Mouse (Mus musculus) spleen, postnatal 10 days (tissue): ENCODE results near the gene Card19.

ENCODE experiments used
- DNase-seq, 2 experiments: peaks; one replicate each; pipeline ENCODE4 v3.0.0; 2021 to 2022; ENCODE audit warnings: low spot score in 2 of 2

The Card19 gene

DNA sequence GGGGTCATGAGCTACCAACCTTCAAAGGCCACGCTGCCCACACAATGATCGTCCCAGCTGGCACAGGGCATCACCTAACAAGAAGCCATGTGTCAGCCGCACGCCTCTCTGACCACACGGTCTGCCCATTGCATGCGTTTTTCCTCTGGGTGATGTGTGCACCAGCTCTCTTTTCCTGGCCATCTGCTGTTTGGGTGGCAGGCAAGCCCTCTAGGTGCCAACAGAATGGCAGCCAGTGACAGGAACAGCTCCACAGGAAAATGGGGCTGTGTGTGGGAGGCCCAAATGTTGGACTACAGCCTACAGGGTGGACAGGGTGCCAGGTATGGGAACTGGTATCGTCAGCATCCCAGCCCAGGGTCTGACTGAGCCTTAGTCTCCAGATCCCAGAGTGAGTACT lies 43.5 kb downstream of the Card19 start:
- DNase-seq: no peak

DNA sequence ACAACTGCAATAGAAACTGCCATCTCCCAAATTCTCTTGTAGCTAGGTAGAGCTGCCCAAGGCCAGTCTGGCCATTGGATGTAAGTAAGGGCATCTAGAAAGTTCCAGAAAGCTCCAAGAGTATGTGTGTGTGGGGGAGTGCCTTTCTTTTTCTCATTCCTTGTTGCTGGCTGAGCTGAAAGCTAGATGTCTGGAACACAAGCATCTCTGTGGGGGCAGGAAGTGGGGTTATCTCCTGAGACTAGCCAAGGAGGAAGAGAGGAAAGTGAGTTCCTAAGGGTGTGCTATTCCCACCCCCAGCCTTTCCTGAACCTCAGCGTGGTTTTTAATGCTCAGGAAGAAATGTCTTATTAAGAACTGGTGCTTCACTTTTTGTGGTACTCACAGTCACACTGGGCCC lies 44.1 kb downstream of the Card19 start:
- no peak for DNase-seq

DNA sequence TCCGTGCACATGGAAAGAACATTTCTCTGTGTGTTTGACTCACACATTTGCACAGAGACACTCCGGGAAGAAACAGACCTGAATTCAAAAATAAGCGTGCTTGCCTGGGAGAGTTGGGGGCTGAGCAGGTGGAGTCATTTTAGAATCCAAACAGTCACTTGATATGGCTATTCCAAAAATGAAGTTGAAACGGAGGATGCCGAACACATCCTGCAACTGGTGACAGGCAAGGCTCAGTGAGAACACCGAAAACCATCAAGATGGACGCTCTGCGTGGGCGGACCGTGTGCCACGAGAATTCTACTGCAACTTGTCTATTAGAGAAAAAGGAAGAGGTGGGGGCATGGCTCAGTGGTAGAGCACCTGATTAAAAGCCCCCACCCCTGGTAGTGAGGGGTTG lies 45.2 kb downstream of the Card19 start:
- no peak for DNase-seq

DNA sequence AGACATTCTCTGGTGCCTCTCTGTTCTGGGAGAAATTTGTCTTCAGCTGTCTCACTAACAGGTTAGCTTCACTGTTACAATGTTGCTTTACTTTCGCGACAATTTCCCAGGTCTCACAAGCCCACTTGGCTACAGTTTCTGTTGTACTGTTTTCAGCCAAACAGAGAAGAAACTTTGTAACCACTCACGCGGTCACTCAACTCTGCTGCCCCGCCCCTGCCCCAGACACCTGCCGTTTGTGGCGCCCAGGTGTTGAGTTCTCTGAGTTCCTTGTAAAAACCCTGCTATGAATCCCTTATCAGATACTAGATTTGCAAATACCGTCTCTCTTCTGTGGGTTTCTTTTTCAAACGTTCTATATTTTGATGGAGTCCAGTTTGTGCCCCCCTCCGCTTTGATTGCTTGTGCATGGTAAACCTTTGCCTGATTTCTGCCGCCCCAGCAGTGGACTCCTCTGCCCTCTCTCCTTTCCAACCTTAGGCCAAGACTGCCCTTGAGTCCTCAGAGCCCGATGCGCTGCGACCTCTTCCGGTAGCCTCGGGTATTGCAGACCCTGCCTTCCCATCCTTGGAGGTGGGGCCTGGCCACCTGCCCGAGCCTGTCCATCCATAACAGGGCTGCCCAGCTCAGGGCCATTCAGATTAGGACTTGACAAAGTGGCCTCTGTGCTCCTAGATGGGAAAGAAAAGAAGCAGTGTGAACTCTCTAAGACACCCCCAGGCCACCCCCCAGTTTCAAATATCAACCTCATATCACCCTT lies 46.2 kb downstream of the Card19 start:
- peak; percentile 65 to 86 for DNase-seq

DNA sequence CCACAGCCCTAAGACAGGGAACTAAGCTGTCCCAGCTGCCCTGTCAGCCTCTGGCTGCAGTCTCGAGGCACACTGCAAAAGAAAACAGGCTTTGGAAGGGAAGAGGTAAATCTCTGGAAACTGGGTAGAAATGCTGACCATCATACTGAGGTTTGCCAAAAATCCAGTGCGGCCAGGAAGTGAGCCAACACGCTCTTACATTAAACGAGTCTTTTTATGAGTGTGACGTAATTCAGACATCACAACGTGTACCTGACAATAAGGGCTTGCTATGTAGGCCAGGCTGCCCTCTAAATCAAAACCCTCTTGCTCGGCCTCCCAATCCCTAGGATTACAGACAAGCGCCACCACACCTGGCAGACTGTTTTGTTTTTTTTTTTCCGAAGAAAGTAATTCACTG lies 48.8 kb downstream of the Card19 start:
- no peak for DNase-seq

DNA sequence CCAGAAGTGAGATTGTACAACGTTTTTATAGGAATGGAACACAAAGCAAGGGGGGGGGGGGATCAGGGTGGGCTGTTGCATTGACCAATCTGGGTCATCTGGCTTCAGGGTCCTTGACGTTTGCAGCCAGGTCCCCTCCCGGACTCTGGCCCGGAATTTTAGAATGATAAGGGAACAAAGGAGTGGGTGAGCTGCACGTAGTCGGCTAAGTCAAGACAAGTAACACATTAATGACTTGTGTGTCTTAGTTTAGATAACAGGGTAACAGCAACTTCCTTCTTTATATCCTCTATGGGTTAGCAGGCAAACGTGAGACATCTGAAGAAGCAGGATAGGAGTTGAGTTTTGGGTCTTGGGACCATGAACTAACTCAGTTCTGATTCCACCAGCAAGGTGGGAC lies 52.2 kb downstream of the Card19 start:
- no peak for DNase-seq

DNA sequence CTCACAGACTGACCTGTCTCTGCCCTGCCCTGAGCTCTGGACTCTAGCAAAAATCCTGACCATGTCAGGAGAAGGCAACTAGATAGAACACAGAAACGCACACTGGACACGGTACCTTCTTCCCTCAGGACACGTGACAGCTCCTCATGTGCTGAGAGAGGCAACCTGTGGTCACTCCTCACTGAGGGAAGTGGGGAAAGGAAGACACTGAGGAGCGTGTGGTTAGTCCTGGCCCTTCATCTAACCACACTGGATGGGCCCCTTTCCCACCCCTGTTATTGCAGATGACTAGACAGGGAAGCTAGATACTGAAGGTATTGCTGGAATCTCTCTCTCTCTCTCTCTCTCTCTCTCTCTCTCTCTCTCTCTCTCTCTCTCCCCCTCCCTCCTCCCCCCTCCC lies 53.1 kb downstream of the Card19 start:
- no peak for DNase-seq

DNA sequence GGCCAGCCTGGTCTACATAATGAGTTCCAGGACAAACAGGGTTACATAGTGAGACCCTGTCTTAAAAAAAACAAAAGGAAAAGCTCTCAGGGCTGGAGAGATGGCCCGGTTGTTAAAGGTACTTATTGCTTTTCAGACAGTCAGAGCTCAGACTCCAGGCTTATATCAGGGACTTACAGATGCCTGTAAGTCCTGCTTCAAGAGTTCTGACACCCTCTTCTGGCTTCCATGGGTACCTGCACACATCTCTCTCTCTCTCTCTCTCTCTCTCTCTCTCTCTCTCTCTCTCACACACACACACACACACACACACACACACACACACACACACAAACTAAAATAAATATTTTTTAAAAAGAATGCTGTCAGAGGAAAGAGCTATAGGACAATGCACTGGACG lies 54.6 kb downstream of the Card19 start:
- DNase-seq: no peak

DNA sequence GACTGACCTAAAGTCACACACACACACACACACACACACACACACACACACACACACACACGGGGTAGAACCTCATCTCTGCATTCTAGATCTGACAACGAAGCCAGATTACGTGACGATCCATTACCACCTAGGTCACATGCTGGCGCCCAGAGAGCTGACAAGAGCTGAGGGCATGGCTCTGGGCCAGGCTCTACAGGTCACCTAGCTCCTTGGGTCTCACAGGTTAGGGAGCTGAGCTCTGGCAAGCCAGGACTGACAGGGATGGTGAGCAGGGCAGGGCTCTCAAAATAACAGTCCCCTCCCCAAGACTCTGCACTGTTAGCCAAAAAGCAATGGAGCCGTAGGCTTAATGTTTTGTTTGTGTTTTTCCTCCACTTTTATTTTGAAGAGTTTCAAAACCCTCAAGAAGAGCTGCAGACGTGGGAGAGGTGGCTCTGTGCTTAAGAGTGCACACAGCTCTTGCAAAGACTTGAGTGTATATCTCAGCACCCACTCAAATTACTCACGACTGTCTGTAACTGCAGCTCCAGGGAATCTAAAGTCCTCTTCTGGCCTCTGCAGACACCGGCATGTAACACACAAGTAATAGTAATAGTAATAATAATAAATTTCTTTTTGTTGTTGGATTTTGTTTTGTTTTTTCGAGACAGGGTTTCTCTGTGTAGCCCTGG lies 57.7 kb downstream of the Card19 start:
- DNase-seq: no peak

DNA sequence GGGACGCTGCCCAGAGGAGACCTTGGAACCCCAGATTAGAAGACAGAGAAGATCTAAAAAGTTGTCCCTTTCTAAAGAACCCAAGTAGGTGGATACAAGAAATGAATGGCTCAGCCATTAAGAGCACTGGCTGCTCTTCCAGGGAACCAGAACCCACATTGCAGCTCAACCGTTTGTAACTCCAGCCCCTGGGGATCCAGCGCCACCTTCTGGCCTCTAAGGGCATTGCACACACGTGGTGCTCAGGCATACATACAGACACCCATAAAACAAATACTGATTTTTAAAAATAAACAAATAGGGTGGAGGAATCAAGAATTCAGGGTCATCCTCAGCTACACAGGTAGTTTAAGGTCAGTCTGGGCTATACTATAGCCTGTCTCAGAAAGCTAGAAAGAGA lies 59.2 kb downstream of the Card19 start:
- peak in 1 of 2 experiments; percentile 39 for DNase-seq

DNA sequence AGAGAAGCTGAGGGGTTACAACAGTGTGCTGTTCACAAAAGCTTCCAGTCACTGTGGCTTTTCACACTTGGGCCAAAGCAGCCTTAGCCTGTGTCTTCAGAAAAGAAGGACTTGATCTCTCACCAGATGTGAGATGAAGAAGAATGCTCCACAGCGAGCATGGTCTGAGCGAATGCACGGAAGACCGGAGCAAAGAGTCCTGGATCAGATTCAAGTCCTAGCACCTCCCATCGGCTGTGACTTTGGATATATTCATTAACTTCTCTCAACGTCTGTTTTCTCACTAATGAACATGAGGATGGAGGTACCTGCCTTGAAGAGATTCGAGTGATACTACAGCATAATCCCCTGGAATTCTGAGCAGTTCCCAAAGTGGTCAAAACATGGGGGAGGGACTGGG lies 61.2 kb downstream of the Card19 start:
- DNase-seq: no peak

DNA sequence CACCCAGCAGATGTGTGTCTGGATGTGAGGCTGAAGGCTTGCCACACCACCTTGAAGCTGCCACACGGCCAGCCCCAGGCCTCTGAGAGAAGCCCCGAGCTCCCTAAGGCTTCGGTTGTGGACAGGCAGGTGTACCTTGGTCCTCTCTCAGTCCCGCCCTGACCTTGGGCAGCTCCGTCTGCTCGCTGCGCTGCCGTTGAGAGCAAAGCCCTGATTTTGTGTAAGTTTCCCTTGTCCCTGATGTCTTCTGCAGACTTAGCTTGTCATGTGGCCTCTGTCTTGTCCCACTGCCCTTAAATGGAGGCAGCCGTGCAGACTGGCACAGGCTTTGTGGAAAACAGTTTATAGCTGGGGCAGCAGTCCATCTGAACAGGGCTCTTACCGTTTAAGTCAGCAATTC lies 61.8 kb downstream of the Card19 start:
- no peak for DNase-seq
